Mouse (Mus musculus): ENCODE data around the gene Ccng2. TPM values are rescaled to one million over a fixed set of nuclear protein-coding genes. Genes with fewer than 3 reads are reported as not detected.

Gene Ccng2
- polyA plus RNA-seq, 2 experiments = 8.2 to 14.6 TPM

- no peak for ATAC-seq (ENCODE audit: insufficient read depth)
- 54% methylated on average over 14 of the region's 14 CpGs for WGBS (ENCODE audit: insufficient replicate concordance)
- H3K4me3 ChIP-seq (ENCODE audit: insufficient read depth in 1 of 2, low read depth in 2 of 2, low read length in 2 of 2) = no peak overlapping the region
These were observed 15.5 kb downstream of the Ccng2 start for GRCm38 (mm10) chr5:93282446-93283107.

GRCm38 (mm10) chr5:93283109-93283508 lies 16.1 kb downstream of the Ccng2 start:
- no peak for TF ChIP-seq CTCF (IDR thresholded peaks at IDR 0.05; ENCODE audit: low read depth)
- TF ChIP-seq EP300 (IDR thresholded peaks at IDR 0.05; ENCODE audit: low read depth) = no peak
- 73% methylated on average over 7 of the region's 7 CpGs for WGBS (ENCODE audit: insufficient replicate concordance)
- DNase-seq (ENCODE audit: low read depth in 3 of 3, low spot score in 3 of 3) = no peak

More at GRCm38 (mm10) chr5:93282446-93283107, 15.5 kb downstream of the Ccng2 start:
- Histone ChIP-seq H3K4me2 (ENCODE audit: low read depth) (no peak overlapping the region), H3K36me3 (replicated peaks; ENCODE audit: control insufficient read depth, insufficient read depth, low read depth) (no peaks in the 10 kb centered on the region), H3K27me3 (ENCODE audit: control insufficient read depth, insufficient read depth, low read length) (no peaks in the 10 kb centered on the region), H3K9me3 (ENCODE audit: control insufficient read depth, low read length) (no peaks in the 10 kb centered on the region), H3K4me1 (replicated peaks; ENCODE audit: control insufficient read depth in 2 of 2, insufficient read depth in 2 of 2, low read length in 1 of 2) (no peaks in the 10 kb centered on the region), H3K9ac (replicated peaks) (no peak overlapping the region), H3K27ac (no peak overlapping the region)
- TF ChIP-seq CTCF (IDR thresholded peaks at IDR 0.05; ENCODE audit: low read depth) = no peak
- DNase-seq (ENCODE audit: low read depth in 3 of 3, low spot score in 3 of 3) = no peak

GRCm38 (mm10) chr5:93288553-93288952 lies 21.5 kb downstream of the Ccng2 start:
- Histone ChIP-seq H3K4me2 (ENCODE audit: low read depth) (no peak overlapping the region), H3K4me3 (ENCODE audit: insufficient read depth in 1 of 2, low read depth in 2 of 2, low read length in 2 of 2) (no peak overlapping the region), H3K4me1 (replicated peaks; ENCODE audit: control insufficient read depth in 2 of 2, insufficient read depth in 2 of 2, low read length in 1 of 2) (peaks cover 3 to 7% of the 10 kb centered on the region in 2 experiments; a peak in 3 of 4 replicates), H3K9me3 (ENCODE audit: control insufficient read depth, low read length) (no peaks in the 10 kb centered on the region), H3K36me3 (replicated peaks; ENCODE audit: control insufficient read depth, insufficient read depth, low read depth) (no peaks in the 10 kb centered on the region), H3K9ac (replicated peaks) (no peak overlapping the region), H3K27ac (no peak overlapping the region), H3K27me3 (ENCODE audit: control insufficient read depth, insufficient read depth, low read length) (no peaks in the 10 kb centered on the region)
- no peak for DNase-seq (ENCODE audit: low read depth in 3 of 3, low spot score in 3 of 3)
- TF ChIP-seq EP300 (IDR thresholded peaks at IDR 0.05; ENCODE audit: low read depth) = no peak
- TF ChIP-seq CTCF (IDR thresholded peaks at IDR 0.05; ENCODE audit: low read depth) = no peak
- ATAC-seq (ENCODE audit: insufficient read depth) = no peak

More at GRCm38 (mm10) chr5:93283109-93283508, 16.1 kb downstream of the Ccng2 start:
- H3K9me3 ChIP-seq (ENCODE audit: control insufficient read depth, low read length) = no peaks in the 10 kb centered on the region
- no peaks in the 10 kb centered on the region for H3K4me1 ChIP-seq (replicated peaks; ENCODE audit: control insufficient read depth in 2 of 2, insufficient read depth in 2 of 2, low read length in 1 of 2)
- no peak overlapping the region for H3K27ac ChIP-seq
- ATAC-seq (ENCODE audit: insufficient read depth) = no peak
- no peaks in the 10 kb centered on the region for H3K36me3 ChIP-seq (replicated peaks; ENCODE audit: control insufficient read depth, insufficient read depth, low read depth)
- no peak overlapping the region for H3K4me2 ChIP-seq (ENCODE audit: low read depth)
- no peak overlapping the region for H3K4me3 ChIP-seq (ENCODE audit: insufficient read depth in 1 of 2, low read depth in 2 of 2, low read length in 2 of 2)
- H3K27me3 ChIP-seq (ENCODE audit: control insufficient read depth, insufficient read depth, low read length) = no peaks in the 10 kb centered on the region
- H3K9ac ChIP-seq (replicated peaks) = no peak overlapping the region

GRCm38 (mm10) chr5:93290282-93290681 lies 23.2 kb downstream of the Ccng2 start:
- Histone ChIP-seq H3K9me3 (ENCODE audit: control insufficient read depth, low read length) (no peaks in the 10 kb centered on the region), H3K9ac (replicated peaks) (no peak overlapping the region), H3K27ac (no peak overlapping the region), H3K4me3 (ENCODE audit: insufficient read depth in 1 of 2, low read depth in 2 of 2, low read length in 2 of 2) (no peak overlapping the region), H3K4me2 (ENCODE audit: low read depth) (no peak overlapping the region), H3K36me3 (replicated peaks; ENCODE audit: control insufficient read depth, insufficient read depth, low read depth) (no peaks in the 10 kb centered on the region), H3K27me3 (ENCODE audit: control insufficient read depth, insufficient read depth, low read length) (no peaks in the 10 kb centered on the region), H3K4me1 (replicated peaks; ENCODE audit: control insufficient read depth in 2 of 2, insufficient read depth in 2 of 2, low read length in 1 of 2) (peaks cover 3 to 7% of the 10 kb centered on the region in 2 experiments; a peak in 3 of 4 replicates)
- DNase-seq (ENCODE audit: low read depth in 3 of 3, low spot score in 3 of 3) (peak in 2 of 3 experiments; percentile 24 to 44), ATAC-seq (ENCODE audit: insufficient read depth) (peak; percentile 81)
- WGBS (ENCODE audit: insufficient replicate concordance) = 6% methylated on average over 2 of the region's 2 CpGs
- no peak for TF ChIP-seq CTCF (IDR thresholded peaks at IDR 0.05; ENCODE audit: low read depth)
- TF ChIP-seq EP300 (IDR thresholded peaks at IDR 0.05; ENCODE audit: low read depth) = peak; percentile 81

- Histone ChIP-seq H3K9me3 (ENCODE audit: control insufficient read depth, low read length) (no peaks in the 10 kb centered on the region; the same call in 1 of the 2 replicates), H3K27ac (no peak overlapping the region), H3K4me1 (replicated peaks; ENCODE audit: control insufficient read depth in 2 of 2, insufficient read depth in 2 of 2, low read length in 1 of 2) (no peaks in the 10 kb centered on the region), H3K27me3 (ENCODE audit: control insufficient read depth, insufficient read depth, low read length) (no peaks in the 10 kb centered on the region), H3K4me2 (ENCODE audit: low read depth) (no peak overlapping the region), H3K36me3 (replicated peaks; ENCODE audit: control insufficient read depth, insufficient read depth, low read depth) (no peaks in the 10 kb centered on the region), H3K4me3 (ENCODE audit: insufficient read depth in 1 of 2, low read depth in 2 of 2, low read length in 2 of 2) (no peak overlapping the region), H3K9ac (replicated peaks) (no peak overlapping the region)
- DNase-seq (ENCODE audit: low read depth in 3 of 3, low spot score in 3 of 3) (no peak), ATAC-seq (ENCODE audit: insufficient read depth) (no peak)
- no peak for TF ChIP-seq EP300 (IDR thresholded peaks at IDR 0.05; ENCODE audit: low read depth)
- TF ChIP-seq CTCF (IDR thresholded peaks at IDR 0.05; ENCODE audit: low read depth) = no peak
- 49% methylated on average over 5 of the region's 5 CpGs for WGBS (ENCODE audit: insufficient replicate concordance)
These were observed 29.3 kb downstream of the Ccng2 start for GRCm38 (mm10) chr5:93296341-93296746.

Measured in liver, embryonic 14.5 days (tissue).